9 mouse cellular contexts compared by ENCODE assay signal in genomic region chr9:45504977-45505376, GRCm38 (mm10).
A peak's percentile ranks its signal among the peaks of the same experiment; 100 is the strongest.
DNase-seq lines count a peak whose midpoint lies in the region; ATAC-seq and TF ChIP-seq lines count a peak whose summit lies in the region.
"Had no signal": no experiment of that assay in that cellular context is flagged by ENCODE, and none has a peak within 500 bp of the region (broad histone marks: within the 10 kb centered on the region; RNA-seq: fewer than 3 reads in every experiment).

No protein-coding gene starts in this region.

- no peak for TF ChIP-seq CTCF in forebrain, postnatal 0 days (IDR thresholded peaks at IDR 0.05; ENCODE audit: low read depth)
- TF ChIP-seq CTCF in liver, postnatal 0 days (IDR thresholded peaks at IDR 0.05; ENCODE audit: low read depth), result no peak

- peak; percentile 8 to 25 for DNase-seq in kidney, postnatal 4 days
- no peak for DNase-seq in kidney, adult 9 months
- DNase-seq in forebrain, postnatal 0 days, result no peak
- no peak for DNase-seq in liver, postnatal 0 days
- DNase-seq in thymus, postnatal 36 days, result no peak
- DNase-seq in right cerebral cortex, postnatal 25 days, result no peak

- WGBS in forebrain, postnatal 0 days, result 58% methylated on average over 5 of the region's 5 CpGs
- WGBS in limb, embryonic 13.5 days, result 36% methylated on average over 5 of the region's 5 CpGs
- 44% methylated on average over 5 of the region's 5 CpGs for WGBS in neural tube, embryonic 15.5 days
- WGBS in liver, postnatal 0 days (ENCODE audit: insufficient replicate concordance), result 62% methylated on average over 5 of the region's 5 CpGs

- H3K27ac ChIP-seq in forebrain, postnatal 0 days (ENCODE audit: low read depth, low read length), result no peak overlapping the region
- peak overlapping the region; percentile 39; the same call in 1 of the 2 replicates for H3K27ac ChIP-seq in limb, embryonic 13.5 days
- H3K27ac ChIP-seq in neural tube, embryonic 15.5 days (replicated peaks), result 0 out of 2 replicates have a peak overlapping the region, but pooled peaks have one; percentile 60
- no peak overlapping the region for H3K27ac ChIP-seq in liver, postnatal 0 days (ENCODE audit: low read depth)

- H3K27me3 ChIP-seq in forebrain, postnatal 0 days (ENCODE audit: insufficient read depth, low read length), result no peaks in the 10 kb centered on the region
- no peaks in the 10 kb centered on the region; the same call in 1 of the 2 replicates for H3K27me3 ChIP-seq in limb, embryonic 13.5 days
- no peaks in the 10 kb centered on the region for H3K27me3 ChIP-seq in neural tube, embryonic 15.5 days (replicated peaks)
- H3K27me3 ChIP-seq in liver, postnatal 0 days (ENCODE audit: insufficient read depth, low read length), result no peaks in the 10 kb centered on the region

- peaks cover 3% of the 10 kb centered on the region; the same call in 1 of the 2 replicates for H3K4me1 ChIP-seq in forebrain, postnatal 0 days (ENCODE audit: insufficient read depth)
- peaks cover 34% of the 10 kb centered on the region for H3K4me1 ChIP-seq in limb, embryonic 13.5 days
- H3K4me1 ChIP-seq in neural tube, embryonic 15.5 days, result peaks cover 60% of the 10 kb centered on the region
- no peaks in the 10 kb centered on the region for H3K4me1 ChIP-seq in liver, postnatal 0 days (ENCODE audit: insufficient read depth)

- H3K9me3 ChIP-seq in forebrain, postnatal 0 days (ENCODE audit: low read length), result no peaks in the 10 kb centered on the region
- no peaks in the 10 kb centered on the region for H3K9me3 ChIP-seq in limb, embryonic 13.5 days
- no peaks in the 10 kb centered on the region for H3K9me3 ChIP-seq in neural tube, embryonic 15.5 days (replicated peaks)
- no peaks in the 10 kb centered on the region for H3K9me3 ChIP-seq in liver, postnatal 0 days (ENCODE audit: low read length)
- H3K9me3 ChIP-seq: megakaryocyte, embryonic 14.5 days had no signal

- H3K4me3 ChIP-seq in forebrain, postnatal 0 days (ENCODE audit: low read depth, low read length), result no peak overlapping the region
- H3K4me3 ChIP-seq in limb, embryonic 13.5 days, result no peak overlapping the region
- H3K4me3 ChIP-seq in neural tube, embryonic 15.5 days (replicated peaks), result no peak overlapping the region
- no peak overlapping the region for H3K4me3 ChIP-seq in liver, postnatal 0 days (ENCODE audit: low read depth, low read length)

- ATAC-seq in forebrain, postnatal 0 days, result peak; percentile 12; the same call in 1 of the 2 replicates
- peak; percentile 49; the same call in 1 of the 2 replicates for ATAC-seq in limb, embryonic 13.5 days (ENCODE audit: low FRiP score, low read depth)
- no peak for ATAC-seq in neural tube, embryonic 15.5 days (ENCODE audit: low FRiP score)
- ATAC-seq in liver, postnatal 0 days, result no peak

- no peak overlapping the region for H3K9ac ChIP-seq in forebrain, postnatal 0 days
- no peak overlapping the region for H3K9ac ChIP-seq in limb, embryonic 13.5 days
- H3K9ac ChIP-seq in neural tube, embryonic 15.5 days (replicated peaks), result no peak overlapping the region
- H3K9ac ChIP-seq in liver, postnatal 0 days (replicated peaks), result no peak overlapping the region

- H3K4me2 ChIP-seq in forebrain, postnatal 0 days (ENCODE audit: low read depth), result no peak overlapping the region
- no peak overlapping the region for H3K4me2 ChIP-seq in limb, embryonic 13.5 days (replicated peaks)
- H3K4me2 ChIP-seq in neural tube, embryonic 15.5 days, result no peak overlapping the region
- no peak overlapping the region for H3K4me2 ChIP-seq in liver, postnatal 0 days (ENCODE audit: low read depth, low read length)

- no peak for TF ChIP-seq EP300 in liver, postnatal 0 days (IDR thresholded peaks at IDR 0.05; ENCODE audit: low read depth)

- no peaks in the 10 kb centered on the region for H3K36me3 ChIP-seq in forebrain, postnatal 0 days (ENCODE audit: insufficient read depth)
- H3K36me3 ChIP-seq in limb, embryonic 13.5 days, result no peaks in the 10 kb centered on the region
- no peaks in the 10 kb centered on the region for H3K36me3 ChIP-seq in neural tube, embryonic 15.5 days
- no peaks in the 10 kb centered on the region for H3K36me3 ChIP-seq in liver, postnatal 0 days (replicated peaks; ENCODE audit: insufficient read depth, low read length)

Comparison
In these comparisons a context has a peak if more than half of its experiments do, and no peak if none do; other contexts are left out.
1. DNase-seq: peak in kidney, postnatal 4 days (2 of 2); none in kidney, adult 9 months (single experiment), forebrain, postnatal 0 days (single experiment), liver, postnatal 0 days (single experiment), thymus, postnatal 36 days (0 of 2) and right cerebral cortex, postnatal 25 days (single experiment).
2. ATAC-seq: peak in forebrain, postnatal 0 days (single experiment) and limb, embryonic 13.5 days (single experiment); none in neural tube, embryonic 15.5 days (single experiment) and liver, postnatal 0 days (single experiment).
3. H3K27ac ChIP-seq: peak in limb, embryonic 13.5 days (single experiment) and neural tube, embryonic 15.5 days (single experiment); none in forebrain, postnatal 0 days (single experiment) and liver, postnatal 0 days (single experiment).